Mouse (Mus musculus): ENCODE measurements around the gene Tenm3. TPM values are rescaled to one million over a fixed set of nuclear protein-coding genes. Genes with fewer than 3 reads are reported as not detected.

Tenm3 gene
- polyA plus RNA-seq, 1 experiment: 0.28 TPM

DNA sequence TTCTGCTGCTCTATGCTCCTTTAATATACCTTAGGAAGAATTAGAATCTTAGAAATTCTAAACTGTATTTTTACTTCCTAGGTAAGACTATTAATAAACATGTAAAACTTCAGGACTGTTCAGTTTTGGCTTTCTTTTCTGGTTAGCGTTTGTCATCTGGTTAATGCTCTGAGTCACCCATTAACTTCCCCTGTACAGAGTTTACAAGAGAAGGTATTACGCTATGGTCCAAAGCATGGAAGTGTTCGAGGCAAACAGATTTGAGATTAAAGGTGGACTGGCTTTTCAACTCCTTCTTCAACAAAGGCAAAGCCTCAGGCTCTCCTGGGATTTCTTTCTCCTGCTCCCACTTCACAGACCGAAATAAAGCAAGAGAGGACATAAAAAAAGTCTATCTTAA, 354.3 kb downstream of the Tenm3 start:
- no peaks in the 10 kb centered on the region for H3K4me1 ChIP-seq (ENCODE audit: control insufficient read depth, insufficient read depth, insufficient read length, low read length)
- no peak overlapping the region for H3K27ac ChIP-seq (replicated peaks; ENCODE audit: low read depth, low read length)
- no peak overlapping the region for H3K4me3 ChIP-seq (ENCODE audit: insufficient read depth, low read depth, low read length)

DNA sequence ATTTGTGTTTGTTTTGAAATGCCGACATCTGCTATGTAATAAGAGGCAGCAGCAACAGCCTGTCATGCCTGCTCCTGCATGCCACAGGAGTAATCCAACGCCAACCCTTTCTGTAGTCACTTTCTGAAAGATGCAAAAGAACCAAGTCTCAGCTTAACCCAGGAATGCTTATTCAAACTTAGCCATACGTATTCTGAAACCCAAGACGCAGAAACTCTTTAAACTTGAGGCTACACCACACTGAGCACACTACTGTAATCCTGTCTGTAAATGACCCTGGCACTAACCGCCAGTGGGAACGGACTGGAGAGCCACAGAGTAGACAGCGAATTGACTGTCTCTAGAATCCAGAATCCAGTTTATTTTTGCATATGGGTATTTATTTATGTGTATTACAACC, 354.9 kb downstream of the Tenm3 start:
- Histone ChIP-seq H3K4me1 (ENCODE audit: control insufficient read depth, insufficient read depth, insufficient read length, low read length) (no peaks in the 10 kb centered on the region), H3K27ac (replicated peaks; ENCODE audit: low read depth, low read length) (no peak overlapping the region), H3K4me3 (ENCODE audit: insufficient read depth, low read depth, low read length) (no peak overlapping the region)

DNA sequence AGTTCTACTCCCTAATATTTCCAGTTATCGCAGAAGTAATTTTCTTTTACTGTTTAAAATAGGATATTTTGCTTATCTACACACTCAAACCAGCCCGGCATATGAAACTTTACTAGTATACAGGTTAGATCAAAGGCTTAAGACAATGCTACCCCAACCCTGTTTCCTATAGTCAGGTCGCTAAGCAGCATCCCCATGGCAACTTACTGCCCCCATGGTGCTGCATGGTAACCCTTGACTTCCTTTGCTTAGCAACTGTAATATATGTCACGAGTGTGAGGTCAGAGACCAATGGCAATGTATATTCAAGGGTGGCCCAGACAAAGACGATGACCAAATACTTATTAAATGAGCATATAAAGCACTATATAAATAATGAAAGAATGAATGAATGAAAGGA, 359.6 kb downstream of the Tenm3 start:
- Histone ChIP-seq H3K27ac (replicated peaks; ENCODE audit: low read depth, low read length) (no peak overlapping the region), H3K4me3 (ENCODE audit: insufficient read depth, low read depth, low read length) (no peak overlapping the region), H3K4me1 (ENCODE audit: control insufficient read depth, insufficient read depth, insufficient read length, low read length) (no peaks in the 10 kb centered on the region)

DNA sequence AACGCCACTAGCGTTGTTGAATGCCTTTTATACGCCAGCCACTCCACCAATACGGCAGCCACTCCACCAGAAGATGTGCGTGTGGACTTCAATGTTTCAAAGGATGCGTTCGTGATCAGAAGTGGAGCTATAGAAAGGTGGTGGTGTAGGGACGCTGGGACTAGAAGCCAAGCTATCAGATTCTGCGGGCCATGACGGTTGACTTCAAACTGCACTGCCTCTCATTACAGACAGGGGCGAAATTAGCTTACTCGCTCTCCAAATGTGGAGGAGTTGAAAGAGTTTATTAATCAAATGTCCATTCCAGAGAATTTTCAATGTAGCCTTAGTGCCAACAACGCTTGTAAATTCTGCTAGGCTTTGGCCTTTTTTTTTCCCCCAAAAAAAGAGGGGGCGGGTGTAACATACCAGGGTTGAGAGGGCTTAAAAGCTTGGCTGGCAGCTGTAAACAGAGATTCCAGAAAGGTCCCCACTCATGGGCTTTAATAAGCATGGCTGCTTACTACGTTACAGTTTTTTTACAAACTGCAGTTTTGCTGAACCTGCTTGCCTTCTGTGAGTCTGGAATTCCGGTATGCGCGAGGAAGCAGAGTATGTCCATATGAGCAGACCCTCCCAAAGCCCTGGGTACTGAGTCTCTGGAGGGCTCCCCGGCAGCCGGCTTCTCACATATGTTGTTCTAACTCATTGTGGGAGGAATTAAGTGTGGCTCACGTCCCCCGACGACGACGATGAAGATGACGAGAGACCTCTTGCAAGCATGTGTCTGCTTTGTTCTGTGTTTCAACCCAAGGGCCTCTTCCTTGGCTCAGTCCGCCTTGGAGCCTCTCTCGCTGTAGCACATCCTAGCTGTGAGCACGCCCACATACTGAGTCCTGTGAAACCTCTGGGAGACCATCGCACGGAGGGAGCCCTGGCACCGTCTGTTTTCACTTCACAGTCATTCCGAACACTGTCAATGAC, 361.8 kb downstream of the Tenm3 start:
- no peak overlapping the region for H3K27ac ChIP-seq (replicated peaks; ENCODE audit: low read depth, low read length)
- H3K4me3 ChIP-seq (ENCODE audit: insufficient read depth, low read depth, low read length): no peak overlapping the region
- H3K4me1 ChIP-seq (ENCODE audit: control insufficient read depth, insufficient read depth, insufficient read length, low read length): no peaks in the 10 kb centered on the region

DNA sequence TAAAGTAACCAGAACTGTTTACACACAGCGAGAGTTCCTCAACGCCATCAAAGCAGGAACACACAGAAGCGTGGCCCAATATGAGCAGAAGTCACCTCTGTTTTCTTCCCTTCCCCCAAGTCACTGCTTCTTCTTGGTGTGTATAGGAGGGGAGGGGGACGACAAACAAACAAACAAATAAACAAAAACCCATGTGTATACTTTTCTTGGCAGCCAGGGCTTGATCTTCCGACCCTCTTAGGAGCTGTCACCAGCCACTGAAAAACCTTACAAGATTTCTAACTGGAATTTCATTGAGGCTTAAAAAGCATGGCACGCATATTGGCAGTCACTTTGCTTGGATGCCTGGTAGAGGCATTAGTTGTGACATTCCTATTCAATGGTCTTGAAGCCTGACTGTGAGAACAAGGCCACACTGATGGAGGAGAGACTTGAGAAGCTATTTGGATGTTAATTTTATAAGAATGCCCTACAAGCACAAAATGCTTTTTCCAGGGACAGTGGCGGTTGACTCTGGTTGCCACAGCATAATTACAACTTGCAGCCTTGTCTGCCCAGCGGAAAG, 366.3 kb downstream of the Tenm3 start:
- Histone ChIP-seq H3K4me3 (ENCODE audit: insufficient read depth, low read depth, low read length) (no peak overlapping the region), H3K4me1 (ENCODE audit: control insufficient read depth, insufficient read depth, insufficient read length, low read length) (no peaks in the 10 kb centered on the region)

DNA sequence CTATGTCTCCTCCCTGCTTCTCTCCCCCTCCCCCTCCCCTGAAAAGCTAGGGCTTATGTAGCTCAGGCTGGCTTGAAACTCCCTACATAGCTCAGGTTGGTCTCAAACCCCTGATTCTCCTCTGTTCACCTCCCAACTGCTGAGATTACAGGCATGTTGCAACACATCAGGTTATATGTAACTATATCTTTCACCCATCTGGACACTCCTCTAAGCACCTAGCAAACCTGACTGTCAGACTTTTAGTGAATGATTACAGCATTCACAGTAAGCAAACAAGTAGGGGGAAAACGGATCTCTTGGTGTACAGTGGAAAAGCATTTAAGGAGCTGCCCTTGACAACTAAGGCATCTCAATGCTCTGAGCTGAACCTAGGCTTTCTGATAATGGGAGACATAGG, 366.9 kb downstream of the Tenm3 start:
- no peak overlapping the region for H3K4me3 ChIP-seq (ENCODE audit: insufficient read depth, low read depth, low read length)
- H3K27ac ChIP-seq (replicated peaks; ENCODE audit: low read depth, low read length): no peak overlapping the region

More for the DNA sequence above, 366.3 kb downstream of the Tenm3 start:
- no peak overlapping the region for H3K27ac ChIP-seq (replicated peaks; ENCODE audit: low read depth, low read length)

DNA sequence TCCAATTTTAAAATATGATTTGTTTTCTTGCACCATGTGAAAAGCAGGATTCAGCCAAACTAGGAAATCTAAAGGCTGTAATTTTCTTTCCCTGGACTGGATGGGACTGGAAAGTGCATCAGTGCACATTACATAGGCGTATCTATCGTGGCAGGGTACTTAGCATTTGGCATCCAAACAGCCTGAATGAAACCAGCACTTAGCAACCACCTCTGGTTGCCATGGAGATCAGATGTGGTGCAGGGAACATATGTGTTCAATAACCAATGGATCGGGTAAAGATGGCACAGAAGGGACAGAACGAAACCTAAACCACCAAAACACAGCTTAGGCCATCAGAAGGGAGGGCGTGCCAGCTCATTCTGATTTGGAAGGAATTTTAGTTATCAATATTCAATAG, 376.1 kb downstream of the Tenm3 start:
- Histone ChIP-seq H3K4me1 (ENCODE audit: control insufficient read depth, insufficient read depth, insufficient read length, low read length) (no peaks in the 10 kb centered on the region), H3K27ac (replicated peaks; ENCODE audit: low read depth, low read length) (no peak overlapping the region)

More for the DNA sequence above, 366.9 kb downstream of the Tenm3 start:
- no peaks in the 10 kb centered on the region for H3K4me1 ChIP-seq (ENCODE audit: control insufficient read depth, insufficient read depth, insufficient read length, low read length)

DNA sequence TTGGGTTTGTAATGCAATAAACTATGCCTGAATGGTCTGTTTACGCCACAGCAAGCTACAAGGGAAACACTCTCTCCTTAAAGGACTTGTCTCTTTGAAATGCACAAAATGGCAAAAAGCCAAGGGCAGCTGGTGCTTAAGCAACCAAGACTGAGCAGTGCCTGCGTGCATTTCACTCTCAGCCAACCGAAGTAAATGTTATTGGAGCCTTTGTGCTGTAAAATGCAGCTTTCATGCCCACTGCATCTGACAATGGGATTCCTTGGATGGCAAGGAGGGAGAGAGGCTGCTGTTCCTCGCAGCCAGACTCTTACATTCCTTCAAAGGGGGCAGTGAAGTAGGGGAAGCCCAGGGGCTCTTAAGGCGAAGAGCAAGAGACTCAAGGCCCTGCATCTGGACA, 385.4 kb downstream of the Tenm3 start:
- no peaks in the 10 kb centered on the region for H3K4me1 ChIP-seq (ENCODE audit: control insufficient read depth, insufficient read depth, insufficient read length, low read length)
- H3K27ac ChIP-seq (replicated peaks; ENCODE audit: low read depth, low read length): no peak overlapping the region
- no peak overlapping the region for H3K4me3 ChIP-seq (ENCODE audit: insufficient read depth, low read depth, low read length)

More for the DNA sequence above, 376.1 kb downstream of the Tenm3 start:
- no peak overlapping the region for H3K4me3 ChIP-seq (ENCODE audit: insufficient read depth, low read depth, low read length)

DNA sequence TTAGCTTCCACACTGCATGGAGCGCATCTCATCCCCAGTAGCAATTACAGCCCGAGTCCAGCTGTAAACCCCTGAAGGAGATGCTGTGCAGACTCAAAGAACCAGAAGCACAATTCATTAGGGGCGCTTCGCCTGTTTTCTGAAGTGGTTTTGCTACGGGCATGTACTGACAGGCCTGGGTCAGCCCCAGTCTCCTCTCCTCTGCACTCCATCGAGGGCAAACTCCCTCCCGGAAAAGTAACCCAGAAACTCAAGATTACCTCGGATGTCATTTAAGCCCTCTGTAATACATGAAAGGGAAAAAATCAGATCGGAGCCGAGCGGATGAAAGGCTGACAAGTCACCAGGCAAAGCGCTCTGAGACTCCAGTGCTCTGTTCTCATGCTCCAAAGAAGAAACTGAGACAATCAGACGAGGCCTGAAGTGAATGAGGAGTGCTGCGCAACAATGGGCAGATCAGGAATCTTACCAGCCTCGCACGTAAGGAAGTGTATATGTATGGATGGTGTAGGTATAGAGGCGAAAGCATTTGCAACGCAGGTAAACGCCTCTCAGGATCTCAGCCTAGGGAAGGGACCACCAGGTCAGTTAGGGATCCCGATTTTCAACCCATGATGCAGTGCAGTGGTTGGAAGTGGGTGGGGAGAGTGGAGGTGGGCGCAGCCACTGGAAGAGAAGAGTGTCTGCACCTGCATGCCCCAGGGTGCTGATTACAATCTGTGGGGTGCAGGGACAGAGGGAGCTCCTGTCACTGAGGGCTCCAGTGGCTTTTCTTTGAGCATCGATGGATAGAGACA, 387.2 kb downstream of the Tenm3 start:
- no peak overlapping the region for H3K4me3 ChIP-seq (ENCODE audit: insufficient read depth, low read depth, low read length)

DNA sequence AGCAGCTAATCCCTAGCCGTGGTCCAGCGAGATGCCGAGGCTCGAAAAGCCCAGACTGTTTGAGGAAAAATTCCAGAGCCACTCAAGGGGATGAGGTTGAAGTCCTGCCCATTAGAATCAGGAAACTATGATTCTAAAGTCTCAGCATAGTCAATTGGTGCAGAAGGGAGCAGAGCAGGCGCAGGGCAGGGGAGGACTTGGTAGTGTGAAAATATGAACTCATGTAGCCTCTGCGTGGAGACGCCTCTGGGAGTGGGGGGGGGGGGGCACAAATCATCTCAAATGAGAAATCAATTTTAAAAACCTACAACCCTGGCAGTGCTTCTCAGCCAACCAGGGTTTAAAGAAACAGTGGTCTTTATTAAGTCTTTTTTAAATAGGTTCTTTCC, 392.5 kb downstream of the Tenm3 start:
- Histone ChIP-seq H3K4me3 (ENCODE audit: insufficient read depth, low read depth, low read length) (no peak overlapping the region), H3K27ac (replicated peaks; ENCODE audit: low read depth, low read length) (no peak overlapping the region), H3K4me1 (ENCODE audit: control insufficient read depth, insufficient read depth, insufficient read length, low read length) (no peaks in the 10 kb centered on the region)

More for the DNA sequence above, 387.2 kb downstream of the Tenm3 start:
- no peak overlapping the region for H3K27ac ChIP-seq (replicated peaks; ENCODE audit: low read depth, low read length)
- no peaks in the 10 kb centered on the region for H3K4me1 ChIP-seq (ENCODE audit: control insufficient read depth, insufficient read depth, insufficient read length, low read length)

DNA sequence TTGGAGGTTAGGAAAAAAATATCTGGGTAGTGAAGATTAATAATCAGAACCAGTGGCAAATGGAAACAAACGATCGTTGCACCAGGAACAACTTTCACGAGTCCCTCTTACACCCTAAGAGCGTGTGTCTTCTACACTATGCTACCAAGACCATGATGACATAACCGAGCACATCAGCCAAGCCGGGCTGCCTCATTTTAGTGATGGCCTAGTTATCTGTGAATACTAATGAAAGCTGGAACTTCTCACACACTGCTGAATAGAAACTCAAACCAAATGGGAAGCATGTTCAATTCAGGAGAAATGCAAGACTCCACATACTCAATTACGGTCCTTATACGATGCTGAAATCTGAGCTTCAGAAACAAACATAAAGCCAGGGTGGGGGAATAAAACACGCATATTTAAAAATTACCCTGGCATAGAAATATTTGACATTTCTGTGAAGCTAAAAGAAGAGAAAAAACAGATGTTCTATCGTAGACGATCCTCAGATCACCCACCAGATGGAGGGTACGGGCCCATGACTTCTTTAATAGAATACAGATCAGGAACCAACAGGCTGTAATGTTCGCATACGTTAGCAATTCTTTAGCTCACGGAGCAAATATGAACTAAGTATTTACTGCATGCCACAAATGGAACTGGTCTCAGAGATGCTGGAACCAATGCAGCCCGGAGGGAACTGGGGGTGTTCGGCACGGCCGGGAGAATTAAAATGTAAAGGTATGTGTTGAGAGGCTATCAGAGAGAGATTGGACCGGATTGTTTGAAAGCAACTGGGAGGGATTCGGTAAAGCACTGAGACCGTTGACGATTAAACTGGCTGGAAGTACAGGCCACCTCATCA, 393.1 kb downstream of the Tenm3 start:
- Histone ChIP-seq H3K4me3 (ENCODE audit: insufficient read depth, low read depth, low read length) (no peak overlapping the region), H3K4me1 (ENCODE audit: control insufficient read depth, insufficient read depth, insufficient read length, low read length) (no peaks in the 10 kb centered on the region), H3K27ac (replicated peaks; ENCODE audit: low read depth, low read length) (no peak overlapping the region)

DNA sequence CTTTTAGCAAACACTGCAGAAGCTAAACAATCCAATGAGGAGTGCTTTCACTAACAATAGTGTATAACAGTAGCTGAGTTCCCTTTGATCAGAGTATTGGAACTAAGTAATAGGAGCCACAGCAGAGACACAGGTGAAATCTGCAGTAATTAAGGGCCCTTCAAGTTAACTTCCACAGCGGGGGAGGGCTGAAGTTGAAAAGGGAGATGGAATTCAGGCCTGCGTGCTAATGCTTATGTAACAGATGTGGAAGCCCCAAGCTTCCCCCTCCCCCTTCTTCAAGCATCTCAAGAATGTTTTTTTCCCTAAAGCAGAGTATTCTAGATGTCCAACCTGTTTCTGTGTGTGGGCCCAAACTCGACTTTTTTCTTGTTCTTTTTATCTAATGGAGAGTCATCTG, 394.1 kb downstream of the Tenm3 start:
- Histone ChIP-seq H3K4me3 (ENCODE audit: insufficient read depth, low read depth, low read length) (no peak overlapping the region), H3K27ac (replicated peaks; ENCODE audit: low read depth, low read length) (no peak overlapping the region), H3K4me1 (ENCODE audit: control insufficient read depth, insufficient read depth, insufficient read length, low read length) (no peaks in the 10 kb centered on the region)

DNA sequence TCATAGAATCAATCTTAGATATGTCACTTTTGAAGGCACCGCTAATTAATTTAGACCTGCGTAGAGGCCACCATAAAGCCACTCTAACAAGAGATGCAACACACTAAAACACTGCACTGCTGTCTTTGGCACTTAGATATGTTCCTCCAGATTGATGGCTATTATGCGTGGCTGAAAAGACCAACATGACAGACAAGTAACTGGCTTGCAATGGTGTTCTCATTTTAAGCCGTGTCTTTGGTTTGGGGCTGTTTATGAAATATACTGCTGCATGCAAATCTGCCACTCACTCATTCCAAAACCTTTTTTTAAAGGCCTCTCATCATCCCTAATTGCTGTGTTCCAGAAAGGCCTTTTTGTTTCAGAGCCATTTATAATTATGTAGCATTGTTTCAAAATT, 398.1 kb downstream of the Tenm3 start:
- Histone ChIP-seq H3K4me3 (ENCODE audit: insufficient read depth, low read depth, low read length) (no peak overlapping the region), H3K4me1 (ENCODE audit: control insufficient read depth, insufficient read depth, insufficient read length, low read length) (no peaks in the 10 kb centered on the region), H3K27ac (replicated peaks; ENCODE audit: low read depth, low read length) (no peak overlapping the region)

DNA sequence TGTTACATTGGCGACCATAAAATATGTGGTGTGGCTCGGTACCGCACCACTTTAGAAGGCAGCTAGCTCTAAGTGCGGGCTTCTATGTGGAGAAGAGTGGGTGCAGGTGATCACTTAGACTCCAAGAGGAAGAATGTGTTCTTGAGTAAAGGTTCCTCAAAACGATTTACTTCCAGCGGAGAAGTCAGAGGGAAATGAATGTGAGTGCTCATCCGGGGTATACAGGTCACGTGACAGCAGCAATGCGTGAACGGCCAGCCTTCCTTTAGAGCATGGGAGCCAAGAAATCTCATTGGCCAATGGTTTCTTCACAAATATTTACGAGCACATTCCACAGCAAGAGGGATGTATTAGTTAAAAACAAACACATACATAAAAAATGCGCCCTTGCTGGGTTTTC, 404.3 kb downstream of the Tenm3 start:
- Histone ChIP-seq H3K4me3 (ENCODE audit: insufficient read depth, low read depth, low read length) (no peak overlapping the region), H3K27ac (replicated peaks; ENCODE audit: low read depth, low read length) (no peak overlapping the region), H3K4me1 (ENCODE audit: control insufficient read depth, insufficient read depth, insufficient read length, low read length) (no peaks in the 10 kb centered on the region)

Measured in brown adipose tissue, adult 24 weeks (tissue).